Mouse (Mus musculus) ES-Bruce4 (cell line): ENCODE measurements around the gene Dhdh.

Source experiments
- CTCF ChIP-seq: IDR thresholded peaks from one replicate; pipeline ENCODE4 v1.8.1; 2011; ENCODE audit warnings: low read depth, low read length
- POLR2A ChIP-seq: IDR thresholded peaks from one replicate; pipeline ENCODE4 v1.8.1; 2011; ENCODE audit warnings: low read length; ENCODE audit not compliant: insufficient read depth

DNA sequence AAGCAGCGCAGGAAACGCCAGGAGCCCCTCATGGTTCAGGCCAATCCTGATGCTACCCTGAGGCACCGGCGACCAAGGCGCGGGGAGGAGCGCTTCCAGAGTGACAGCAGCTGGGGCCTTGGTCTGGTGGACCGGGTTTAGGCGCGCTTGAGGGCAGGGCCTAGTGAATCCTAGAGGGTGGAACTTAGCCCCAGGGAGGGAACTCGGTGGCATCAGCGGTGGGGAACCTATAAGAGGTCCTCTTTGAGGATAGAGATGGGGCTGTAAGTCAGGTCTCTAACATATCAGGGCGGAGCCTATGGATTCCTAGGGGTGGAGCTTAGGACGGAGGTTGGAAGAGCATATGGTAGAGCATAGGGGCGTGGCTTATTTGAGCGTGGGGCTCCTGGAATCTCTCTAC is 26.8 kb upstream of the Dhdh start:
- TF ChIP-seq CTCF (no peak), POLR2A (no peak)
